Mouse (Mus musculus) c-Kit-positive CD71-negative TER-119-negative erythroid progenitor cells, embryonic 14.5 days (primary cell): Measurements from ENCODE around the gene E130309D02Rik.

ENCODE experiments used
- DNase-seq: peaks from one replicate; pipeline ENCODE4 v3.0.0-alpha.2; 2013; ENCODE audit warnings: low read depth

The E130309D02Rik gene

GRCm38 (mm10) chr5:143309916-143310315 lies 5.2 kb downstream of the E130309D02Rik start:
- DNase-seq = no peak

GRCm38 (mm10) chr5:143308825-143309224 lies 6.3 kb downstream of the E130309D02Rik start:
- DNase-seq = no peak

GRCm38 (mm10) chr5:143304251-143304650 lies 10.9 kb downstream of the E130309D02Rik start:
- DNase-seq = no peak

DNA sequence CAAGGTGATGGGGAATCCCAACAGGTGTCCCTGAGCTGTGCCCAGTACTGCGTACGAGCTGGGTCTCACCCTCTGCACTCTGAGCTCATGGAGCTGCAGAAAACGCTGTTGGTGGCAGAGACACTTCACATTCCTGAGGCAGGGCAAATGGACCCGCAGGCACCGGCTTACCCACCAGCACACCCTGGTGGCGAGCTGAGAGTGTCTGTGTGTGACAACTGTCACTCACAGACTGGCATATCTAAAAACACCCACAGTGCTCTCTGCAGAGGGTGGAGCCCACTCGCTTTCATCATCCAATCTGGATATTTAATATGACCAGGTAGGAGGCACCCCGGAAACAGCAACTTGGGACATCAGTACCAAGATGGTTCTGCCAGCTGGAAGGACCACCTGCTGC lies 13.9 kb downstream of the E130309D02Rik start:
- no peak for DNase-seq

- DNase-seq = peak; percentile 25
Measured at GRCm38 (mm10) chr5:143299686-143300085, 15.5 kb downstream of the E130309D02Rik start.

- no peak for DNase-seq
Measured at GRCm38 (mm10) chr5:143298391-143298790, 16.8 kb downstream of the E130309D02Rik start.

DNA sequence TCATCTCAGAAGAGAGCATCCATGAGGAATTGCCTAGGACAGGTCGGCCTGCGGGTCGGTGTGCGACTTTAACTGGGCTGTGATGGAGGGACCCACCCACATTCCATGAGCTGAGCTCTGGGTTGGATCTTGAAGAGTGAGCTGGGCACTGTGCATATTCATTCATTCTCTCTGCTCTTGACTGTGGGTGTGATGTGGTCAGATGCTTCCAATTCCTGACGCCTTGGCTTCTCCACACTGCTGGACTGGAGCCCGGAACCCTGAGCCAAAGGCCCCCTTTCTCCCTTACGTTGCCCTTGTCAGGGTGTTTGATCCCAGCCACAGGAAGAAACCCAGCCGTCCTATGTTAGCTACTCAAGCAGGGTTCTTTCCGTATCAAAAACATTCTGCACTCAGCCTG lies 17.2 kb downstream of the E130309D02Rik start:
- no peak for DNase-seq

DNA sequence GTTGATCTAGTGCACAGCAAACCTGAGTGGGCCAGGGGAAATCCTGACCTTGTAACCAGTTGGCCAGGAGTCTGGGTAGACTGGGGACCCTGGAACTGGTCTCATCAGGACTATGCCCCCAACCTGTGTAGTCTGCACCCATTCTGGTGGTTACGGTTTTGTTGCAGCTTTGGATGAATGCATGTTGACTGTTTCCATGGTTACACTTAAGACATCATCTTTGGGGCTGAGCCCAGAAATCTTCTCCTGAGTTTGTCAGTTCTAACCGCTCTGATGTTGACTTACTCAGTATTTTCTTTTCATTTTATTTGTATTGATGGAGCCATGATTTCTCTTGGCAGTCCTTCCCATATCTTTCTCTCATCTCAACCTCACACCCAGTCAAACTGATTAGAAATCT lies 19.8 kb downstream of the E130309D02Rik start:
- DNase-seq = no peak

DNA sequence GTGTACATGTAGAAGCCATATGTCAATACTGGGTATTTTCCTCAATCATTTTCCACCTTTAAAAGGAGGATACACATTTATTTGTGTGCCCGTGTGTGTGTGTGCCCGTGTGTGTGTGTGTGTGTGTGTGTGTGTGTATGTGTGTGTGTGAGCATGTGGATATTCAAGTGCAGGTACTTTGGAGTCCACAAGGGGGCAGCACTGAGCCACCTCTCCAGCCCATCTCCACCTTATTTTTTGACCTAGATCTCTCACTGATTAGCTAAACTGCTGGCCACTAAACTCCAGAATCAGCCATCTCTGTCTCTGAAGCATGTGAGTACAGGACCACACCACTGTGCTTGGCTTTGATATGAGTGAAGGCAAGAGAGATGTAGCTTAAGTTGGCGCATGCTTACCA lies 20.3 kb downstream of the E130309D02Rik start:
- DNase-seq = no peak

DNA sequence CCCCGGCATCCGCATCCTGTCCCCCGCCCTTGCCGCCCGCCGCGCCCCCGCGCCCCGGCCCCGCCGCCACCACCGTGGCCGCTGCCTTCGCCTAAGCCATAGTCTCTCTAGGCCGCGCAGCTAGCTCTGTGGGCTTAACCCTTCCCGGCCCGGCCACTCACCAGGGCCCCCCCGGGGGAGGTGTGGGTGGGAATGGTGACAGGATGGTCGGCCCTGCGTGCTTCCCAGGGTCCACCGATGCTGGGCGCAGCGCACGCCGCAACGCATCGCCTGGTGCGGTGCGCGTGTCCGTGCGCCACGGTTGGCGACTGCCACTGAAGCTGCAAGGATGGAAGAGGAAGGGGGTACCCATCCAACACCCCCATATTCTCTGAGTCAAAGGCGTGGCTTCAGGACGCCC lies 21.8 kb downstream of the E130309D02Rik start, which contains the start of gene Zfp853:
Gene Zfp853, minus strand, starts transcription at position 220 of the 400 bp plus-strand sequence.
- DNase-seq = no peak

- no peak for DNase-seq
Measured at GRCm38 (mm10) chr5:143292879-143293278, 22.3 kb downstream of the E130309D02Rik start.

- no peak for DNase-seq
Measured at GRCm38 (mm10) chr5:143289299-143289698, 25.9 kb downstream of the E130309D02Rik start.

DNA sequence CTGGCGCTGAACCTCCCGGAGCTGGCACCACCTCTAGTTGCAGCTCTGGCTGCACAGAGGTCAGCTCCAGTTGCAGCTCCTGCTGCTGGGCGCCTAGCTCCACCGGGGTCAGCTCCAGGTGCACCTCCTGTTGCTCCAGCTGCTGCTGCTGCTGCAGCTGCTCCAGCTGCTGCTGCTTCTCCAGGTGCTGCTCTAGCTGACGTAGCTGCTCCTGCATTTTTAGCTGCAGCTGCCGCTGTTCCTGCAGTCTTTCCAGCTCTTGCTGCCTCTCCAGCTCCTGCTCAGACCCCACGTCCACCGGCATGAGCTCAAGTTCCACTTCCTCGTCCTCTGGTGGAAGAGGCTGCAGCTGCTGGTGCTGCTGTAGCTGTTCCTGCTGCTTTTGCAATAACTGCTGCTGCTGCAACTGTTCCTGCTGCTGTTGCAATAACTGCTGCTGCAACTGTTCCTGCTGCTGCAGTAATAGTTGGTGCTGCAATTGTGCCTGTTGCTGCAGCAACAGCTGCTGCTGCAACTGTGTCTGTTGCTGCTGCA lies 26.7 kb downstream of the E130309D02Rik start:
- DNase-seq = no peak

DNA sequence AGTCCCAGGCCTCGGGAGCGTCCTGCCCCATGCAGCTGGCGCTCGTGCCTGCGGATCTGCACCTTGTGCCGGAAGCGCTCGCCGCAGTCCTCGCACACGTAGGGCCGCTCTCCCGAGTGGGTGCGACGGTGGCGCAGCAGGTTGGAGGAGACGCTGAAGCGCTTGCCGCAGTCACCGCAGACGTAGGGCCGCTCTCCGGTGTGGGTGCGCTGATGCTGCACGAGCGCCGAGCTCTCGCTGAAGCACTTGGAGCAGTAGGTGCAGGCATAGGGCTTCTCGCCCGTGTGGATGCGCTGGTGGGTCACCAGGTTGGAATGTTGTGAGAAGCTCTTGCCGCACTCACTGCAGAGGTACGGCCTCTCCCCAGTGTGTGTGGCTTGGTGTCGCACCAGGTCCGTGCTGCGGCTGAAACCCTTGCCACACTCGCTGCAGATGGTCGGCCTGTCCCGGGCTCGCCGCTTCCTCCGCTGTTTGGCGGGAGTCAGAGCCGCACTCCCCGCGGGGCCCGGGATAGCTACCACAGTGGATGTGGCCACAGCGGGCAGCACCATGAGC lies 27.3 kb downstream of the E130309D02Rik start:
- DNase-seq = no peak

GRCm38 (mm10) chr5:143284762-143285161 lies 30.4 kb downstream of the E130309D02Rik start:
- no peak for DNase-seq

- DNase-seq = no peak
Measured at GRCm38 (mm10) chr5:143279247-143279646, 35.9 kb downstream of the E130309D02Rik start.

DNA sequence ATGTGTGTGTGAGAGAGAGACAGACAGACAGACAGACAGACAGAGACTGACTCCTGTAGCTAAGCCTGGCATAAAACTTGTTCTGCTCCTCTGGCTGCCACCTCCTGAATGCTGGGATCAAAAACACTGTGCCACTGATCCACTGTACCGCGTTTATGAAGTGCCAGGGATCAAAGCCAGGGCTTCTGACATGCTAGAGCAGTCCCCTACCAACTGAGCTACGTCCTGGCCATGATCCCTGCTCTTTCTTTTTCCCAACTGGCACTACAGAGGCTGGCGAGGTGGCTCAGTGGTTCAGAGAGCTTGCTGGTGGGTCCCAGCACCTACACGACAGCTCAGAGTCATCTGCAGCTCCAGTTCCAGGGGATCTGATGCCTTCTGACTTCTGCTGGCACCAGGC lies 39.4 kb downstream of the E130309D02Rik start:
- DNase-seq = no peak

GRCm38 (mm10) chr5:143272540-143273330 lies 42.4 kb downstream of the E130309D02Rik start:
- DNase-seq = no peak

GRCm38 (mm10) chr5:143272108-143272507 lies 43.1 kb downstream of the E130309D02Rik start:
- DNase-seq = no peak

DNA sequence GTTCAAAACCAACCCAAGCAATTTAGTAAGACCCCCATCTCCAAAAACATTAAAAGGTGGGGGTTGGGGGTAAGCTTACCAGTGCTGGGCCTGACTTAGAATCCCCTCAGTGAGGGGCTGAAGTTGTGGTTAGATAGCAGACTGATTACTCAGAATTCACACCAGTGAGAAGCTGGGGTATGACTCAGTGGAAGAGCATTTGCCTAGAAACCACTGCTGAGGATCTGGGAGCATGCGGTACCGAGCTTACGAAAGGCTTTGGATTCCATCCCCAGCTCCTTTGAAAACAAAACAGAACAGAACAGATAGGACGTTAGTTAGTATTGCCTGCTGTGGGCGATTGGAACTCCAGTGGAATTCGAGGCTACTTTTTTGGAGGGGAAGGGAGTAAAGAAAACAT lies 43.5 kb downstream of the E130309D02Rik start:
- DNase-seq = no peak

DNA sequence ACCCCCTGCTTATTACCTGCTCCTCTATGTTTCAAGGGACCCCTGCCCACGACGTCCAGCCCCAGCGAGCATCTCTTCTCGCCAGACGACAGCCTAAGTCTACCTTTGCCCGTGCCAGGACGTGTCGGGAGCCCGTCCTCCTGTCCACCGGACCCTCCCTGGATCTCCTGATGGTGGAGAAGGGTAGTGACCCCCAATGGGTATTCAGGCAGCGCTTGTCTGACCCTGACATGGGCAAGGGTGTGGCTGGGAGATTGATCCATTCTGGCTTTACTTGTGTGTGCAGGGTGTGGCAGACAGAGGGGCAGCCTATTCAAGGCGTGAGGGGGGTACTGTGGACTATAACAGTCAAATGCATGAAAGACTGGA lies 45.0 kb downstream of the E130309D02Rik start:
- DNase-seq = no peak

- DNase-seq = peak; percentile 22
Measured at GRCm38 (mm10) chr5:143269363-143270150, 45.6 kb downstream of the E130309D02Rik start, which contains the start of gene Zfp316. Zfp316 (minus strand) TSS chr5:143270022.

DNA sequence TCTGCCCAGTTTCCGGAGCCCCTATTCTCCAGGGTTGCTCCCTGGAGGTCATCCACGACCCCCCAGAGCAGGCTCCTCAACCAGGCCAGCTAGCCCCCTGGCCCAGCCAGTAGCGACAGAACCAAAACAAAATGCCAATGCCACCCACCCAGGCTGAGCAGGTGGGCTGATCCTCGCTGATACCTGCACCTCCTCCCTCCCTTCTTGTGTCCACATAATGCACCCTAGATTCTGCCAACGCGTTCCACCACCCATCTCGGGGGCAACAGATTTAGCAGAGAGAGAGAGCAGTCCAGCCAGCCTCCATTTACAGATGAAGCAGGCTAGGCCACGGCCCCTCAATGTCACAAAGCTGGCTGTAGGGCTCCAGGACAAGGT lies 46.2 kb downstream of the E130309D02Rik start:
- DNase-seq = no peak
